Mouse (Mus musculus): ENCODE measurements at regions not wholly inside any gene's neighbourhood (a gene's known extent, or its start where the extent isn't known, plus 50 kb on each side); places are given as distances from the start of the nearest gene placed in this dataset. TPM values are rescaled to one million over a fixed set of nuclear protein-coding genes. Genes with fewer than 3 reads are reported as not detected.

Small RNA genes in the stretch of these regions (microRNA-seq; reads per million reads assigned to microRNA genes)
- not detected for gene Gm24271
